Mouse (Mus musculus) midbrain, embryonic 16.5 days (tissue): ENCODE results near the gene Slc22a5. TPM values are rescaled to one million over a fixed set of nuclear protein-coding genes. Genes with fewer than 3 reads are reported as not detected.

Experiments
- ATAC-seq: fragments of 200-750 bp; cut with Nextera tagmentation; 2 replicates; pipeline ENCODE4 v1.8.0; 2017; ENCODE audit warnings: moderate TSS enrichment
- H3K27ac ChIP-seq: fragments of 300-500 bp; sonication (generic); 2 replicates; pipeline ENCODE4 v1.5.1; 2014; ENCODE audit warnings: mild to moderate bottlenecking, low read length, mixed read lengths
- H3K27me3 ChIP-seq: fragments of 300-500 bp; sonication (generic); 2 replicates; pipeline ENCODE4 v1.6.1; 2014; ENCODE audit warnings: low read depth, low read length, mixed read lengths; ENCODE audit not compliant: control insufficient read depth, insufficient read depth
- H3K36me3 ChIP-seq: fragments of 300-500 bp; sonication (generic); 2 replicates; pipeline ENCODE4 v1.6.1; 2014; ENCODE audit warnings: mild to moderate bottlenecking, low read length, moderate library complexity, mixed read lengths; ENCODE audit not compliant: control insufficient read depth, insufficient read depth
- H3K4me1 ChIP-seq: fragments of 300-500 bp; sonication (generic); 2 replicates; pipeline ENCODE4 v1.6.1; 2014; ENCODE audit warnings: mild to moderate bottlenecking, low read length, mixed read lengths; ENCODE audit not compliant: control insufficient read depth, insufficient read depth
- H3K4me2 ChIP-seq: fragments of 300-500 bp; sonication (generic); 2 replicates; pipeline ENCODE4 v1.6.1; 2014; ENCODE audit warnings: mild to moderate bottlenecking, low read length, mixed read lengths
- H3K4me3 ChIP-seq: fragments of 300-500 bp; sonication (generic); 2 replicates; pipeline ENCODE4 v1.5.1; 2014; ENCODE audit warnings: low read depth, mild to moderate bottlenecking, low read length, moderate library complexity, mixed read lengths
- H3K9ac ChIP-seq: fragments of 300-500 bp; sonication (generic); 2 replicates; pipeline ENCODE4 v1.6.1; 2014; ENCODE audit warnings: low read depth, low read length, mixed read lengths
- H3K9me3 ChIP-seq: fragments of 300-500 bp; sonication (generic); replicated peaks from 2 replicates; pipeline ENCODE4 v1.6.1; 2014; ENCODE audit warnings: mild to moderate bottlenecking, low read length, mixed read lengths; ENCODE audit not compliant: control insufficient read depth, poor library complexity, severe bottlenecking
- WGBS: fragments of 180-500 bp; shearing (Covaris S2); extraction: QIAGEN DNeasy Blood & Tissue Kit; methylation state at CpG from one replicate; pipeline ENCODE4 v1.1.7; 2014; 5-methylcytosine and 5-hydroxymethylcytosine counted together
- polyA plus RNA-seq: library from polyadenylated mRNA; unstranded; fragments of >200 nt; fragmentation: Nextera tagmentation; extraction: Ambion mirVana; gene quantifications from 2 replicates; pipeline ENCODE4 v1.2.1, GENCODE M21; 2015

Slc22a5 gene
- polyA plus RNA-seq, 1 experiment from 2014 or later = 11.0 TPM

DNA sequence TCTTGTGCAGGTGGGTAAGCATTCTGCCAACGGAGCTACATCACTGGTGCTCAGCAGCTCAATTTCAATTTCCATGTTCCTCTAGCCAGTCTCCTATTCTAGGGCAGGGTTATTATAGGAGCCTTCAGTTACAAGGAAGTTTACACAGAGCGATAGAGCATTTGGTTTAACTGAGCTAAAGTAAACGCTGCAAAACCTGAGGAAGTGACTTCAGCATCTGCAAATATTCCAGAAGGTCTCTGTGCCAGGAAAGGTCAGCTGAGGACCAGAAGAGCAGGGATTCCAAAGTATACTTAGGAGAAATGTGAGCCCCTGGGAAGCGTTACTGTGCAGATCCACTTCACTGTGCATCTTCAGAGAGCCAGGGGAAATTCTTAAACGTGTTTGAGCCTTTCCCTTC lies 37.8 kb downstream of the Slc22a5 start:
- Histone ChIP-seq H3K27ac (no peak overlapping the region), H3K9ac (no peak overlapping the region), H3K9me3 (no peaks in the 10 kb centered on the region), H3K27me3 (peaks cover 3% of the 10 kb centered on the region; the same call in 1 of the 2 replicates), H3K4me2 (no peak overlapping the region), H3K4me3 (no peak overlapping the region), H3K36me3 (no peaks in the 10 kb centered on the region), H3K4me1 (no peaks in the 10 kb centered on the region; the same call in 1 of the 2 replicates)
- no peak for ATAC-seq
- WGBS = 70% methylated on average over 5 of the region's 5 CpGs

DNA sequence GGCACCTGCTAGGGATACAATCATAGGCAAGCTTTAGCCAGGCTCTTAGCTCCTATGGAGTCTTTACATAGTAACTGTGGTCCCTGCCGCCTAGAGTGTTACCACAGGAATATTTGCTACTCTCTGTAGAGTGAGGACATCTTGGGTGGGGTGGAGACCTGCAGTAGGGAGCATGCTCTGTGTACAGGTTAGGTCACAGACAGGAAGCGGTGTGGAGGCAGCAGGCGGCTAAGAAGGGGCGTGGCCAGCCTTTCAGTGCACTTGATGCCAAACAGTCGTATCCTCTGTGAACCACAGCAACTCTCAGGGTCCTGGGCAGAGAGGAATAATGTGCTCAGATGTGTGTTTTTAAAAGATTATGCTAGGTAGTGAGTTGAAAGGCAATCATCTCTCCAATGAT lies 39.7 kb downstream of the Slc22a5 start:
- no peaks in the 10 kb centered on the region for H3K36me3 ChIP-seq
- H3K4me3 ChIP-seq = no peak overlapping the region
- ATAC-seq = no peak
- H3K4me1 ChIP-seq = no peaks in the 10 kb centered on the region; the same call in 1 of the 2 replicates
- H3K9me3 ChIP-seq = no peaks in the 10 kb centered on the region
- no peaks in the 10 kb centered on the region for H3K27me3 ChIP-seq
- H3K27ac ChIP-seq = no peak overlapping the region
- WGBS = 43% methylated on average over 5 of the region's 5 CpGs
- H3K4me2 ChIP-seq = no peak overlapping the region
- no peak overlapping the region for H3K9ac ChIP-seq

DNA sequence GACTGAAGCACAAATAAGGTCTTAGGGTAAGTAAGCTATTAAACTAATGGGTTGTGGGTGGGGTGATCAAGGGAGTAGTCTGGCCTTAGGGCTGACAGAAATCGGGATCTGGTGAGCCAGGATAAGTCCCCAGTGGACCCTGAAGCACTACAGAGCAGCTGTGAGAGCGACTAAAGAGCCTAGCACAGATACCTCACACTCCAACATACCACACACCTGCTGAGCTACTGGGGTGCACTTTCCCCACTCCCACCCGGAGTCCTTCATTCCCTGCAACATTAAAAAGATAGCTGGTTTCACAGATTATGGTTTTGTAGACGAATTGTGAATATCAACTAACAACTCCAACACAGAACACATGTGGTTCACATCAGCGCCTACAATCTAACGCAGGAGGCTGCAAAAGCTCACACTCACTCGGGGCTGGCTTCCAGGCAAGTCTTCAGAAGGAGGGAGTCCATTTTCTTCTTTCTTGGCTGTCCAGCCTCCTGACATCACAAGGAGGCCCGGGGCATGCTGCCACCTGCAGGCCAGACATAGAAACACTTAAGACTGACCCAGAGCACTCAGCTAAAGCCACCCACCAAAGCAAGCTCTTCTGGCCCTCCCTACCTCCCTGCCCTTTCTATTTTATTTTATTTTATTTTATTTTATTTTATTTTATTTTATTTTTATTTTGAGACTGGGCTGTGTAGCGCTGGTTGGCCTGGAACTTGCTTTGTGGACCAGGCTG lies 41.7 kb downstream of the Slc22a5 start:
- no peaks in the 10 kb centered on the region for H3K27me3 ChIP-seq
- no peaks in the 10 kb centered on the region; the same call in 1 of the 2 replicates for H3K4me1 ChIP-seq
- H3K4me3 ChIP-seq = no peak overlapping the region
- H3K9ac ChIP-seq = no peak overlapping the region
- no peak overlapping the region for H3K27ac ChIP-seq
- 0 out of 2 replicates have a peak, but pooled peaks have one; percentile 51 for ATAC-seq
- 30% methylated on average over 9 of the region's 9 CpGs for WGBS
- H3K9me3 ChIP-seq = no peaks in the 10 kb centered on the region
- H3K4me2 ChIP-seq = no peak overlapping the region
- no peaks in the 10 kb centered on the region for H3K36me3 ChIP-seq

DNA sequence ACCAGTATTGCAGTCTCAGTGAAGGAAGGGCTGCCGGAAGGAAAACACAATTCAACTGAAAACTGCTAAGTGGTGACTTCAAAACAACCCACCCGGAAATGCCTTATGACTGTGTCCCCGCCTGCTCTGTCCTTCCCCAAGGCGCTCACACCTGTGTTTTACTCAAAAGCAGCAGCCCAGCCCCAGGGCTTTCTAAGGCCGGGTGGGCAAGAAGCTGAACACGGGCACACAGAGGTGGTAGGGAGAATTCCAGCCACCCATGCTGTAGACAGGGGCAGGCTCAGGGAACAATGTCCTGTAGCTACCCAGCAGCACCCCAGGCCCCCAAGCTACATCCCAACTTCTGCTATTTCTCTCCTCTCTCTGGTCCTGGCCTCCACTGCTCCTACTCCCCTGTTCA lies 45.8 kb downstream of the Slc22a5 start:
- no peak overlapping the region for H3K4me2 ChIP-seq
- H3K27ac ChIP-seq = no peak overlapping the region
- WGBS = 86% methylated on average over 6 of the region's 6 CpGs
- H3K9me3 ChIP-seq = no peaks in the 10 kb centered on the region
- no peaks in the 10 kb centered on the region for H3K27me3 ChIP-seq
- no peaks in the 10 kb centered on the region for H3K36me3 ChIP-seq
- no peak for ATAC-seq
- H3K9ac ChIP-seq = no peak overlapping the region
- no peaks in the 10 kb centered on the region; the same call in 1 of the 2 replicates for H3K4me1 ChIP-seq
- H3K4me3 ChIP-seq = no peak overlapping the region

DNA sequence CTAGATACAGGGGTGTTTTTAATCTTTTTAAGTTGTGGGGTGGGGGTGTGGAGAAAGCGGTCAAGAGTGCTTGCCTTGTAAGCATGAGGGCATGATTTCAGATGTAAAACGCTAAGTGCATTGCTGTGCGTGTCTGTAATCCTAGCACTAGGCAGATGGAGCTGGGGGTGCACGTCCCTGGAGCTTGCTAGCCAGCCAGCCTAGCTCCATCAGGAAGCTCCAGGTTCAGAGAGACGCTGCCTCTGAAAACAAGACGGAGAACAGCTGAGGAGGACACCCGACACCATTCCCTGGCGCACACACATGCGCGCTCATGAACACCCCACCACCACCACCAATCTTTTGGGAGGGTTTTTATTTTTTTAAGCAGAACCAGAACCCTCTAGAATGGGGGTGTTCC lies 48.4 kb downstream of the Slc22a5 start:
- H3K27me3 ChIP-seq = no peaks in the 10 kb centered on the region
- no peaks in the 10 kb centered on the region for H3K4me1 ChIP-seq
- H3K36me3 ChIP-seq = no peaks in the 10 kb centered on the region
- no peak overlapping the region for H3K4me3 ChIP-seq
- H3K4me2 ChIP-seq = no peak overlapping the region
- H3K9ac ChIP-seq = no peak overlapping the region
- no peaks in the 10 kb centered on the region for H3K9me3 ChIP-seq
- 75% methylated on average over 10 of the region's 10 CpGs for WGBS
- no peak for ATAC-seq
- H3K27ac ChIP-seq = no peak overlapping the region

DNA sequence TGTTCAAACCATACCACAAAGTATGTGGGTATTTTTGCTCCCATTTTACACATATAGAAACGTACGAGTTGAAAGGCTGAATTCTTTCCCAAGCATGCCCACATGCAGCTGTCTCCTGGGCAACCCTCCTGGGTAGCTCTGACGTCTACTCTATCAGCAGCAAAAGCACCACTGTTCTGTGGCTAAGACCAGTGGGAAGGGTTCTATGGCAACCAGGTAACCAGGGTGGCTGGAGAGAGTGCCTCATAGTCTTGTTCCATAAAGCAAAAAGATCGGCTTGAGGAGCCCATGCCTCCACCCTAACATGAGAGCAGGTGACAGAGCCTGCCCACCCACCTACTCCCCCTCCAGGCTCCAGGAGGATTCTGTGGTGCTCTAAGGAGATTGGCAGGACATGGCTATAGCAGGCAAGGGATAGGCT lies 49.3 kb downstream of the Slc22a5 start:
- Histone ChIP-seq H3K4me2 (no peak overlapping the region), H3K27ac (no peak overlapping the region), H3K9me3 (no peaks in the 10 kb centered on the region), H3K27me3 (no peaks in the 10 kb centered on the region), H3K9ac (no peak overlapping the region), H3K4me3 (no peak overlapping the region), H3K4me1 (no peaks in the 10 kb centered on the region), H3K36me3 (no peaks in the 10 kb centered on the region)
- no peak for ATAC-seq
- 40% methylated on average over 4 of the region's 4 CpGs for WGBS

DNA sequence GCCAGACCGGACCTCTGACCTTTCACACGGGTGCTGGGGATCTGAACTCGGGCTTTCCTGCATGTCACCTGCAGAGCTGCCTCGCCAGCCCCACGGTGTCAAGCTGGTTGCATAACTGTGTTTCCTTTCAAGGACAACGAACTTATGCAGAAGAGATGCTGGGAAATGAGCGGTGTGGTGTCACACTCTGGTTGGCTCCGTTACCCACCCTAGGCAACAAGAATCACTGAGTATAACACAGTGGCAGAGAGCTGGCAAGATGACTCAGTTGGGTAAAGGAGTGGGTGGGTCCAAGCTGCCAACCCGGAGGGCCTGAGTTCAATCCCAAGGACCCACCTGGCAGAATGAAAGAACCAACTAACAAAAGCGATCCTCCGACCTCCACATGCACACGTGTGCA lies 49.9 kb downstream of the Slc22a5 start:
- 85% methylated on average over 12 of the region's 12 CpGs for WGBS
- H3K27ac ChIP-seq = no peak overlapping the region

DNA sequence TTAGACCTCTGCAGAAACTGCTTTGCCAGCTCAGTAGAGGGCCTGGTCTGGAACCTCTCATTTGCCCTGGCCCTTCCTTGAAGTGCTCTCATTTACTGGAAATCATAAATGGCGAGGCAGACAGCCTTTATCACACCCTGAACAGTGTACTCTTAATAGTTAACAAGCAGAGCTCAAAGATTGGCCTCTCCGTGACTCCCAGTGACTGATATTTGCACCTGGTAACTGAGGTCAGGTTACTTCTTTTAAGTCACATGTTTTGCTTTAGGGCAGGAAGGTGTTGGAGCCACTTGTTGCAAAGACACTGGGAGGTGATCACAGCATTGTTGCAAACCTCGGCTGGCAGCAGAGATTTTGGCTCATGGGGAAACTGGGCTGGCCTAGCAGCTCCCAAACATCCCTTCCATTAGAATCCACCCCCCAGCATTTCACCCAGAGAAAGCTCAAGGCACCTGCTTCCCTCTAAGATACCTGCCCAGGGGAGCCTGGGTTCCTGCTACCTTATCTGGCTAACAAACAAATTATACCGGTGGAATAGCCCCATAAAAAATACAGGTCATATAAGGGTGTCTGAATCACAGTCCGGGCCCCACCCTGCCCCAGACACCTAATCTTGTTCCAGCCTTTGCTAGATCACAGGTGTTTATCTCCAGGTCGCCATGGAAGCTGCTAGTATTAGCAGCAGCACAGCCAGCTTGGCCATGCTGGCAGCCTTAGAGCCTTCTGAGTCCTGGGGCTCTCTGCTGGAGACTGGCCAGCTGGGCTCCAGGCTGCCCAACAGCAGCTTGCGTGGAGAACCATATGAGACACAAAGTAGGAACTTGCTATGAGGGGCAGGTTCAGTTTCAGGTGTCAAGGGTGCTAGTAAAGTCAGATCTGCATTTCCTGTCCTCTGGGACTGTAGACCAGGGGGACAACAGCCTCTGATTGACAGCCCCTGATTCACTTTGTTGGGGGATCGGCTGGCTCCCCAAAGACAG lies 51.5 kb downstream of the Slc22a5 start:
- no peaks in the 10 kb centered on the region for H3K27me3 ChIP-seq
- no peak overlapping the region for H3K9ac ChIP-seq
- WGBS = 70% methylated on average over 8 of the region's 8 CpGs
- H3K4me2 ChIP-seq = no peak overlapping the region
- ATAC-seq = no peak
- H3K9me3 ChIP-seq = no peaks in the 10 kb centered on the region
- H3K4me3 ChIP-seq = no peak overlapping the region
- no peaks in the 10 kb centered on the region for H3K36me3 ChIP-seq
- no peak overlapping the region for H3K27ac ChIP-seq
- H3K4me1 ChIP-seq = no peaks in the 10 kb centered on the region

More for the DNA sequence above, 49.9 kb downstream of the Slc22a5 start:
- Histone ChIP-seq H3K9me3 (no peaks in the 10 kb centered on the region), H3K9ac (no peak overlapping the region), H3K4me1 (no peaks in the 10 kb centered on the region), H3K36me3 (no peaks in the 10 kb centered on the region), H3K4me2 (no peak overlapping the region), H3K27me3 (no peaks in the 10 kb centered on the region), H3K4me3 (no peak overlapping the region)
- ATAC-seq = no peak

DNA sequence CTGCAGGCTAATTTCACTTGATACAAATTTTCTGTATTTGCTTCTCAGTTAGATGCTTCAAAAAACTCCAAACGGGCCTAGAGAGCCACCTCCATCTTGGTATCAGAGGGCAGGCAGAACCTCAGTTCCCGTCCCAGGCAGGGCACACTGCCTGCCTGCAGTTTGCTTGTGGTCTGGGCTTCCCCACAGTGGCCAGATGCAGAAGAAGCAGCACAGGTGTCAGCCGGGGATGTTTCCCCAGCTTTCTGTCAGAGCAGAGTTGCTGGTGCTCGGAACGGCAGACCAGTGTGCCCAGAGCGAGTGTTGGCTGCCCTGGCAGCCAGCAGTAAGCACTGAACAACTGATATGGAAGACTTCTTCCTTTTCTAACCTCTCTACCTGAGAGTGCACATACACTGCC lies 52.3 kb downstream of the Slc22a5 start:
- no peak overlapping the region for H3K9ac ChIP-seq
- H3K27me3 ChIP-seq = no peaks in the 10 kb centered on the region
- H3K4me3 ChIP-seq = no peak overlapping the region
- no peak overlapping the region for H3K4me2 ChIP-seq
- no peak overlapping the region for H3K27ac ChIP-seq
- ATAC-seq = no peak
- no peaks in the 10 kb centered on the region for H3K36me3 ChIP-seq
- 81% methylated on average over 6 of the region's 6 CpGs for WGBS
- no peaks in the 10 kb centered on the region for H3K9me3 ChIP-seq
- H3K4me1 ChIP-seq = no peaks in the 10 kb centered on the region
